Mouse (Mus musculus): Measurements from ENCODE around the gene Vps33b.

- TF ChIP-seq CTCF (IDR thresholded peaks at IDR 0.05; ENCODE audit: control insufficient read depth, insufficient read depth, low read length) (no peak), POLR2A (IDR thresholded peaks at IDR 0.05; ENCODE audit: borderline replicate concordance, control insufficient read depth, low read depth, low read length) (no peak)
Observed at GRCm38 (mm10) chr7:80244851-80245250, 24.6 kb upstream of the Vps33b start.

Measured in bone marrow, adult 2 months (tissue).